Mouse (Mus musculus) thymus, postnatal 14 days (tissue): ENCODE measurements around the gene Bud23.
A peak's percentile ranks its signal among the peaks of the same experiment; 100 is the strongest.
"Not testable (repeated sequence)": the region's sequence is repeated elsewhere in the genome, so short reads cannot be mapped to it uniquely, and the experiment has no call there.

Experiments used
- DNase-seq: peaks from one replicate; pipeline ENCODE4 v3.0.0; 2021

The Bud23 gene

GRCm38 (mm10) chr5:135070448-135070847 is 5.7 kb upstream of the Bud23 start:
- no peak for DNase-seq

DNA sequence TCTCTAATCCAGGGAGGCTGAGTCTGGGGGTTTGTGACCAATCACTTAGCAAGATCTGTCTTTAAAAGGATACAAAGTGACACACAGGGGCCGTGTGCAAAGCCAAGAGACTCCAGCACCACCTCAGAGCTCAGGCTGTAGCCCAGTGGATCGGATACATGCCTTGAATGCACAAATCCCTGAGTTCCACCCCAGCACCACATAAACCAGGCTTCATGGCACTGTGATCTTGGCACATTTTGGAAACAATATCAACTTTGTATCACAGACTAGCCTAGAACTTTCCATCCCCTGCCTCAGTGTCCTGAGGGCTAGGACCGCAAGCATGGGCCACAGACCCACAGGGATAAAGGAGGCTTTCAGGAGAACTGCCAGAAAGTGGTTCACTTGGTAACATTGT is 1.2 kb upstream of the Bud23 start:
- DNase-seq, result no peak

- DNase-seq, result no peak
Observed at GRCm38 (mm10) chr5:135064382-135064766, 385 bp downstream of the Bud23 start.

GRCm38 (mm10) chr5:135063629-135064381 is 954 bp downstream of the Bud23 start, which contains the start of gene Dnajc30:
Dnajc30 (plus strand) TSS chr5:135064202.
- peak; percentile 97 for DNase-seq

DNA sequence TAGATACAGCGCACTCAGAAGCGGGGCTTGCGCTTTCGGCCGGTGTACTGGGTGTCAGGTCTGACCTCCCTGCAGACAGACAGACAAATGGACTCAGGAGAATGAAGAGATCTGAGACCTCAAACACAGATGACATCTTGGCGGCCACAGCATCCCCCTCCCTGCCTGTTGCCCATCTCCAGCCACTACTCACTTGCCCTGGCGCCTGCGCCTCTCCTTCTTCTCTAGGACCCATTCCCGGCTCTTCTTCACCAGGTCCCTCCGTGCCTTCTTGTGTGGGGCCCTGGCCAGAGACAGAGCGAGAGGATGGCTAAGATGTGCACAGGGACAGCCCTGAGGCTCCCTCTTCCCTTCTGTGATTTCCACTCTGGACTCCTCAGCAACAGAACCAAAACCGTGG is 11.4 kb downstream of the Bud23 start:
- DNase-seq, result no peak

- not testable (repeated sequence) for DNase-seq
Observed at GRCm38 (mm10) chr5:135049268-135049667, 15.5 kb downstream of the Bud23 start.

DNA sequence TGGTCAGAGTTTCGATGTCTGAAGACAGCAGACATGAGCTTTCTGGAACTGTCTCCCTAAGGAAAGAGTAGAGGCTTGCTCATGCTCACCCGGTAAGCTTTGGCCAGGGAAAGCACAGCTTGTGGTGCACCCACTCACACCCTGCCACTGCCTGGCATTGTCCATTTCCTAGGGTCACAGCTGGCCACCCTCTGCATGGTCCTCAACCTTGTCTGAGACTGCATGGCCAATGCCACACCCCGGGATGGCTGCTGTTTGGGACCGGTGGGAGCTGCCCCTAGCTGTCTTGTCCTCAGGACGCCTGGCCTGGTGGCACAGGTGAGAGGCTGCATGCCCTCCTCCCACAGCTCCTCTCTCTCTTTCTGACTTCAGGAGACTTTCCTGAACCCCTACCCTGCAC is 16.2 kb downstream of the Bud23 start:
- DNase-seq, result no peak

GRCm38 (mm10) chr5:135044575-135044974 is 20.2 kb downstream of the Bud23 start:
- DNase-seq, result no peak

DNA sequence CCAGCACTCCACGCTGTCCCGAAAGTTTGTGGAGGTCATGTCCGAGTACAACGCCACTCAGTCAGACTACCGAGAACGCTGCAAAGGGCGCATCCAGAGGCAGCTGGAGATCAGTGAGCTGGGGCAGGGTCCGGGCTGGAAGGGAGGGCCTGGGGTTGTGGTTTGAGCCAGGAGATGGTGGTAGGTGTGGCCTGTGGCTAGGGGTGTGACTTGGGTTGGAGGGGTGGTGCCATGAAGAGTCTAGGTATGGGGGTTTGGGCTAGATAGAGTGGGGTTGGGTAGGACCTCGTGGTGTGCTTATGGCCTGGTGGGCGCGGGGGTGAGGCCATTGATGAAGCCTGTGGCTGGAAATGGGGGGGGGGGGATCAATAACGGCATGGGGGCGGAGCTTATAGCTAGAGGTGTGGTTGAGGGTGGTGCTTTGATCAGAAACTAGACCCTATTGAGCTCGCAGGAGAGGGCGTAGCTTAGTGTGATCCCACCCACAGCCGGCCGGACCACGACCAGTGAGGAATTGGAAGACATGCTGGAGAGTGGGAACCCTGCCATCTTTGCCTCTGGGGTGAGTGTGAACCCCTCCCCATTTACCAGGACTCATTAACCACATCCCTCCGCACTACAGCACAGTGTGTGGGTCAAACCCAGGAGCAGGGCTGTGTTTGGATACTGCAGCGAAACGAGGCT is 22.5 kb downstream of the Bud23 start:
- no peak for DNase-seq

DNA sequence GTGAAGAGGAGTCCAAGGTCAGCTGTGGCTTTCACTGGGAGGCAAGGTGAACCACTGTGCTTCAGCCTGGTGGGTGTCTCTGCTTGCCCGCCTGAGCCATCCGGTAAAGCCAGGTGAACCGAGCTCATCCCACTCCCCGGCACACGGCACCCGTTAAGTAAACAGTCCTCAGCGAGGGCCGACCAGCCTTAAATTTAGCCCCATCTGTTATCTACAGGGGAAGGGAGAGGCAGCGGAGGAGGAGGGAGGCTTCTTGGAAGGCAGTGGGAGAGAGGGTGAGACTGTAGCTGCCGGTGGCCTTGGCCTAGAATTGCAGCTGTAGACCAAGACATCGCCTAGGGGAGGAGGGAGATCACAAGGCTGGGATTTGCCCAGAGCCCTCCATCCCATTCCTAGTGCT is 24.0 kb downstream of the Bud23 start:
- DNase-seq, result no peak

DNA sequence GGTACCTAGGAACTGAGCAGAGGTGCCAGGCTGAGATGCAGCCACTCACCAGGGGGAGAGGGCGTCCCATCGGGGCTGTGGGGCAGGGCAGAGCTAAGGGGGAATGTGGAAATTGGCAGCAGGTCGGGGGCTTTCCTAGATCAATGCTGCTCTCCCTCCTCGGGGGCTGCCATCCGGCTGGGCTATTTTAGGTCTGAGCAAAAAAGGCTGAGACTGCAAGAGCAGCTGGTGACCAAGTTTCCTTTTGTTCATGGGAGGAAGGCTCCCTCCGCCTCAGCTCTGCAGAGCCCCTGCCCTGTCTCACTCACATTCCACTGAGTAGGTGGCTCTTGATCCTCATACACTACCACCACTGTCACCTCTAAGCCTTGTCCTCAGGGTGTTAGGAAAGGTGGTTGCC is 24.7 kb downstream of the Bud23 start:
- DNase-seq, result no peak

DNA sequence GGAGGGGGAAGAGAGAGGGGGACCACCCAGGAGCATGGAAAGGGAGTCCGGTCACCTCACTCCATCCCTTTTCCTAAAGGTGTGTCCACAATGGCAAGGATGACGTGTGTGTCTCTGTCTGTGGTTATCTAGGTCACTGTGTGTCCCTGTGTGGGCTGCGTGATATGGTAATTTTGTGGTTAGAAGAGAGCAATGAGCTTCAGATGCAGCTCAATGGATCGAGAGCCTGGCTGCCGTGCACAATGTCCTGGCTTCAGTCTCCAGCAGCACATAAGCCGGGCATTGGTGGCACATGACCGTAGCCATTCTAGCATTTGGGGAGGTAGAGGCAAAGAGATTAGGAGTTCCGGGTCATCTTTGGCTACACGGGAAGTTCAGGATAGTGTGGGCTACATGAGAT is 25.2 kb downstream of the Bud23 start:
- DNase-seq, result no peak

DNA sequence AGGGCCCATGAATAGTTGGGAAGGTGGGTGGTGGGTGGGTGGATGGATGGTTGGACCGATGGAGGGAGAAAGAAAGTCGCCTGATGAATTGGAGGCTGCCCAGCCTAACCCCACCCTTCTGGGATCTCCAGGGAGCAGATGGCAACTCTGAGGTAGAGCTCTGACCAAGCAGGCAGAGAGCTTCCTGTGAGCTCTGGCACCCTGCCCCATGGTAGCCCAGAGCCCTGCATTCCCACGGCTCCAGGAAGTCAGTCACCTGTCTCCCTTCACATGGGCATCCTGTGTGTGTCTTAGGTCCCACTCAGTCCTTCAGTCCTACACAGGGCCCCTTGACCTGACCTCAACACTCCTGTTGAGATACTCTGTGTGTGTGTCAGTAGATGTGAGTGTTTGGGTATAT is 26.8 kb downstream of the Bud23 start:
- no peak for DNase-seq

GRCm38 (mm10) chr5:135035608-135036359 is 29.0 kb downstream of the Bud23 start:
- DNase-seq, result no peak

- no peak for DNase-seq
Observed at GRCm38 (mm10) chr5:135034593-135034992, 30.2 kb downstream of the Bud23 start.

GRCm38 (mm10) chr5:135032581-135032980 is 32.2 kb downstream of the Bud23 start:
- no peak for DNase-seq

DNA sequence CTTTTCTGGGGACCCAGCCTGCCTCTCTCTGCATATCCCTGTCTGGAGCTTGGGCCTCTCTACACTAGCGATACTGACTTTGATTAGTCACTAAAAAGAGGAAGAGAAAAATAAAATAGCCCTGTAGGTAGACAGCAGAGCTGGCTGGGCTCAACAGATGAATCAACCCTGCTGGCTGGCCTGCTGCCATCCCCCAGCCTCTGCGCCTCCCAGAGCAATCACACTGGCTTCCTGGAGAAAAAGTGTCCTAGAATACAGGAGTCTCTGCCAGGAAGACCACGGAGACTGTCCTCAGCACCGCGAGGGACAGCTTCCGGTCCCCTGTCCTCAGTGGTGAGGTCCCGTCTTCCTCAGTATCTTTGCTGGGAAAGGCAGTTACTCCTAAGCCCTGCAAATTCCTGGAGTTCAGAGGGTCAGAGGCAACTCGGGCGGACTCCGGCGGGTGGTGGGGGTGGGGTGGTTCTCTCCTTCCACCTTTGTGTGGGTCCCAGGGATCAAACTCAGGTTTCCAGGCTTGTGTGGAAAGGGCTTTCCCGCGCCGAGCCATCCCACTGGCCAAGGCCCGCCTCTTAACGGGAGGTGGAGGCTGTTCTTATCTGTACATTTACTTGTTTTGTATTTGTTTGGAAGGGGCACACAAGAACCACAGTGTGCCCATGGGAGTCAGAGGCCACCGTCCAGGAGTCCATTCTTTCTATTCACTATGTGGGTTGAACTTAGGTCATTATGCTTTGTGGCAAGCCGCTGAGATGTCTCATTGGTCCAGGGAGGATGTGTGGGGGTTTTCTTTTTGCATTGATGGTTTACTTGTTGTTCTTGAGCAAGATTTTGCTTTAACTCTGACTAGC is 35.5 kb downstream of the Bud23 start:
- DNase-seq, result no peak

- no peak for DNase-seq
Observed at GRCm38 (mm10) chr5:135025899-135026298, 38.9 kb downstream of the Bud23 start.

GRCm38 (mm10) chr5:135024665-135025224 is 40.0 kb downstream of the Bud23 start:
- peak; percentile 43 for DNase-seq

DNA sequence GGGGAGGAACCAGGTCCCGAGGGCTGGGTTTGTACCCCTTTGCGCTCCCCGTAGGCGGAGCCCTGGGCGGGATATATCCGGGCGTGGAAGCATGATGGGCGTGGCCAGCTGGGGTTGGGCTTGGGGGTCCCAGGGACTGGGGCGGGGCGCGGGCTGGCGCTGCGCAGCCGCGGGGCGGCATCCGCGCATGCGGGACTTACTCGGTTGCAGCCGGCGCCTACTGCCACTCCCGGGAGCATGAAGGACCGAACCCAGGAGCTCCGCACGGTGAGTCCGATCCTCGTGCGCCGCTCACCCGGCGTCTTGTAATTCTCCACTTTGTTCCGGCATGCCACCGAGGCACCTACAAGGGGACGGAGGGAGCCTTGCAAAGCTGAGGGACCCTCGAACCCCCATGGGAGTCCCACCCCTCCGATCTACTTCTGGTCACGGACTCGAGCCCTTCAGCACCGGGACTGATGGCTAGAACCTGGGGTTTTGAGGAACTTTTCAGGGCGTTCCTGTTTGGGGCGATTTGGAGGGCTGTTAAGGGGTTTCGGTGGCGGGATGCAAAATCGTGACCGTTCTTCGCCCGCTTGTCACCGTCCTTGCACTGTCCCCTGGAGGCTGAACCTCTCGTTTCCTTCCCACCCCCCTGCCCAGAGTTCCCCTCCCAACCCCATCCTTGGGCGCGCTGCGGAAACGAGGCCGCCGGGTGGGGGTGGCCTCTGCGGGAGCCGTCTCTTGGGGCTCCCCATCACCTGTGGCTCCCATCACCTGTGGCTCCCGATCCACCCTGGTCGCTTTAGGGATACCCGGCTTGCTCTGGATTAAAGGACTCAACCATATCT is 41.2 kb downstream of the Bud23 start, which contains the start of gene Stx1a:
Gene Stx1a (plus strand): TSS at position 139 of the 830 bp plus-strand sequence.
- DNase-seq, result peak; percentile 95

GRCm38 (mm10) chr5:135021814-135022213 is 42.9 kb downstream of the Bud23 start:
- DNase-seq, result no peak
